Mouse (Mus musculus): Measurements from ENCODE around the gene Gm13089. TPM values are rescaled to one million over a fixed set of nuclear protein-coding genes. Genes with fewer than 3 reads are reported as not detected.

Gm13089 gene
- not detected in 2 replicates for polyA plus RNA-seq (2012; rRNA removed)

DNA sequence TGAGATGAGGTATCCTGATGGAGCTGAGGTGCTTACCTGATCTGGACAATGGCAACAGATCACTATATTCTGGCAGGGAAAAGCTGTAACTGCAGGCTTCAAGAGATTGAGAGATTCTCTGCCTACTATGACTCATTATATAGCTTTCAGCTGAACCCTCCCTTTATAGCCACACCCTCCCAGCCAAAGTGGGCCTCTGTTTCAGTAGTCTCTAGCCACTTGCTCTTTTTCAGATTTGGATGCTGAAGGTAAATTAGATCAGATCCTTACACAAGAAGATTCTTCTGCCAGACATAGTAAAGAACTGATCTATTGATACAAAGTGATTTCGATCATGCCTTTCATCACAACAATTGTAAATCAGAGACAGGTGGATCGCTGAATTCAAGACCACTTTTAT is at the start of gene Gm13089:
Gm13089 (minus strand) TSS at position 101 of the 400 bp plus-strand sequence.

DNA sequence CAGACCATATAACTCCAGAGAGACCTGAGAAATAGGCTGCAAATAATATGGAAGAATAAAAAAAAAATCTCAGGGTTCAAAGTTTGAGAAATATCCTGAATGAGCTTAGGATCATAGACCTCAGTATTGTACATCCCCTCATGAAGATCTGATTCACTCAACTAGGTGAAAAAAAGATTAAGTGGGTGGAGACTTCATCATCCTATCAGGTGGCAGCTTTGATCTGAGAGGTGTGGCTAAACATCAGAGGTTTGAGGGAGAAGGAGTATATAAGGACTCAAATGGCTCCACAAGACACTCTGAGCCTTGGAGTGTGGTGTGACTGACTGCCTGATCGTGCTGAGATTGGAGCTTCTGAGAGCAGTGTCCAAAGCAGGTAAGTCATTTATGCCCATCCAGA is 16.6 kb upstream of the Gm13089 start, which contains the start of gene Gm13078:
Gm13078 (plus strand) TSS at position 301 of the 400 bp plus-strand sequence.

DNA sequence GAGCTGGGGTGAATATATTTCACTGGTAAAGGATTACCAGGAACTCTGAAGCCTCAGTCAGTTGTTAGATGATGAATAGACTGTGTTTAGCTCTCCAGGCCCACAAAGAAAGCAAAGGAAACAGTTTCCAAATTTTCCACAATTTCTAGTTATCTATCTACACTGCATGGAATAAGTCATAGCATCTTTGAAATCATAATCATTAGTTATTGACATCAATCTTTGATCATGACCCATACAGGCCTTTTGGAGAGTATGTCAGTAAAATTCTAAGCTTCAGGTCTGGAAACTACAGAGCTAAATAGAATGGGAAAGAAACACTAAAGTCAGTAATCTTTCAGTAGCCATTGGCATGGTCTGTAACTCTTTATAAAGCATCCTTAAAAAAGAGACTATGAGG is 45.4 kb downstream of the Gm13089 start, which contains the start of gene Gm13088:
Gm13088 (minus strand) TSS at position 101 of the 400 bp plus-strand sequence.

Other genes with a start within 250 kb of the Gm13089 start
- not detected in 2 replicates for gene Gm13043, start 191.4 kb downstream of the Gm13089 start, polyA plus RNA-seq (2012; rRNA removed)
- gene Gm13040, start 166.8 kb downstream of the Gm13089 start, polyA plus RNA-seq (2012; rRNA removed) = not detected in 2 replicates
- not detected in 2 replicates for gene BC080695, start 151.0 kb downstream of the Gm13089 start, polyA plus RNA-seq (2012; rRNA removed)
- gene Gm13057, start 151.0 kb downstream of the Gm13089 start, polyA plus RNA-seq (2012; rRNA removed) = not detected in 2 replicates
- gene Gm13083, start 87.7 kb downstream of the Gm13089 start, polyA plus RNA-seq (2012; rRNA removed) = not detected in 2 replicates
- gene Gm13088, start 45.5 kb downstream of the Gm13089 start, polyA plus RNA-seq (2012; rRNA removed) = not detected in 2 replicates
- gene Gm13078, start 16.7 kb upstream of the Gm13089 start, polyA plus RNA-seq (2012; rRNA removed) = not detected in 2 replicates
- not detected in 2 replicates for gene Gm13023, start 86.6 kb upstream of the Gm13089 start, polyA plus RNA-seq (2012; rRNA removed)
- gene Gm13084, start 113.4 kb upstream of the Gm13089 start, polyA plus RNA-seq (2012; rRNA removed) = not detected in 2 replicates
- gene Gm13103, start 143.8 kb upstream of the Gm13089 start, polyA plus RNA-seq (2012; rRNA removed) = not detected in 2 replicates
- gene Pramef6, start 197.7 kb upstream of the Gm13089 start, polyA plus RNA-seq (2012; rRNA removed) = not detected in 2 replicates
- not detected in 2 replicates for gene Pramef25, start 248.3 kb upstream of the Gm13089 start, polyA plus RNA-seq (2012; rRNA removed)